Mouse (Mus musculus) E14TG2a.4 (cell line): ENCODE results near the gene Zfp91.
A peak's percentile ranks its signal among the peaks of the same experiment; 100 is the strongest.
"Not testable (repeated sequence)": the region's sequence is repeated elsewhere in the genome, so short reads cannot be mapped to it uniquely, and the experiment has no call there.

Source experiments
- H3K27me3 ChIP-seq: 2 replicates; pipeline ENCODE4 v1.6.1; 2014; ENCODE audit warnings: low read length, control low read depth; ENCODE audit not compliant: insufficient read depth
- H3K36me3 ChIP-seq: 2 replicates; pipeline ENCODE4 v1.6.1; 2014; ENCODE audit warnings: low read length, control low read depth; ENCODE audit not compliant: insufficient read depth
- H3K4me1 ChIP-seq: replicated peaks from 2 replicates; pipeline ENCODE4 v1.6.1; 2014; ENCODE audit warnings: low read depth, low read length, control low read depth
- H3K4me3 ChIP-seq: replicated peaks from 2 replicates; pipeline ENCODE4 v1.5.1; 2014; ENCODE audit warnings: mild to moderate bottlenecking, low read length
- H3K9me3 ChIP-seq: 2 replicates; pipeline ENCODE4 v1.6.1; 2014; ENCODE audit warnings: low read length, control low read depth
- CTCF ChIP-seq: conservative IDR thresholded peaks from 2 replicates; pipeline ENCODE4 v1.5.1; 2014; ENCODE audit warnings: low read length
- NANOG ChIP-seq: IDR thresholded peaks from 2 replicates; pipeline ENCODE4 v1.6.1; 2014; ENCODE audit warnings: borderline replicate concordance, low read length, mixed read lengths
- POU5F1 ChIP-seq: IDR thresholded peaks from 2 replicates; pipeline ENCODE4 v1.6.1; 2014; ENCODE audit warnings: low read length, borderline replicate concordance

Gene Zfp91

GRCm38 (mm10) chr19:12725851-12726250, 70.1 kb downstream of the Zfp91 start:
- no peak for TF ChIP-seq NANOG
- TF ChIP-seq POU5F1 = no peak
- TF ChIP-seq CTCF = no peak
- Histone ChIP-seq H3K4me1 (peaks cover 11% of the 10 kb centered on the region), H3K4me3 (no peak overlapping the region), H3K9me3 (no peaks in the 10 kb centered on the region), H3K27me3 (no peaks in the 10 kb centered on the region), H3K36me3 (no peaks in the 10 kb centered on the region)

GRCm38 (mm10) chr19:12722308-12722707, 73.6 kb downstream of the Zfp91 start:
- H3K36me3 ChIP-seq = no peaks in the 10 kb centered on the region
- no peak overlapping the region for H3K4me3 ChIP-seq
- 0 out of 2 replicates have a peak, but pooled peaks cover 5% of the 10 kb centered on the region for H3K4me1 ChIP-seq
- no peaks in the 10 kb centered on the region for H3K27me3 ChIP-seq
- no peaks in the 10 kb centered on the region for H3K9me3 ChIP-seq
- peak; percentile 34 for TF ChIP-seq CTCF
- TF ChIP-seq POU5F1 = no peak

GRCm38 (mm10) chr19:12721596-12721995, 74.3 kb downstream of the Zfp91 start:
- not testable (repeated sequence) for H3K4me3 ChIP-seq, H3K27me3 ChIP-seq, H3K9me3 ChIP-seq, H3K36me3 ChIP-seq, H3K4me1 ChIP-seq

- not testable (repeated sequence) for H3K4me3 ChIP-seq, H3K36me3 ChIP-seq, H3K27me3 ChIP-seq, H3K9me3 ChIP-seq, H3K4me1 ChIP-seq
Observed at GRCm38 (mm10) chr19:12720919-12721318, 75.0 kb downstream of the Zfp91 start.

- no peaks in the 10 kb centered on the region for H3K27me3 ChIP-seq
- H3K36me3 ChIP-seq = no peaks in the 10 kb centered on the region
- TF ChIP-seq CTCF (no peak), NANOG (no peak), POU5F1 (no peak)
- H3K4me1 ChIP-seq = 0 out of 2 replicates have a peak, but pooled peaks cover 5% of the 10 kb centered on the region
- H3K9me3 ChIP-seq = no peaks in the 10 kb centered on the region
- H3K4me3 ChIP-seq = no peak overlapping the region
Observed at GRCm38 (mm10) chr19:12720463-12720862, 75.5 kb downstream of the Zfp91 start.

- no peaks in the 10 kb centered on the region for H3K36me3 ChIP-seq
- 0 out of 2 replicates have a peak, but pooled peaks cover 5% of the 10 kb centered on the region for H3K4me1 ChIP-seq
- H3K9me3 ChIP-seq = no peaks in the 10 kb centered on the region
- TF ChIP-seq NANOG (no peak), POU5F1 (no peak), CTCF (no peak)
- H3K4me3 ChIP-seq = no peak overlapping the region
- H3K27me3 ChIP-seq = no peaks in the 10 kb centered on the region
Observed at GRCm38 (mm10) chr19:12719189-12719588, 76.7 kb downstream of the Zfp91 start.
